Mouse (Mus musculus): ENCODE data around the gene Fcna.

Gene Fcna

GRCm38 (mm10) chr2:25627811-25628210 is at the start of gene Fcna:
Gene Fcna, minus strand, starts transcription at chr2:25628030.
- no peak for DNase-seq

- no peak for DNase-seq
Observed at GRCm38 (mm10) chr2:25676486-25676885, 48.7 kb upstream of the Fcna start, which contains the start of gene Lcn6. Gene Lcn6, plus strand, starts transcription at chr2:25676786.

- DNase-seq, result no peak
Observed at GRCm38 (mm10) chr2:25666516-25666915, 38.7 kb upstream of the Fcna start.

- no peak for DNase-seq
Observed at GRCm38 (mm10) chr2:25664125-25664524, 36.3 kb upstream of the Fcna start.

GRCm38 (mm10) chr2:25663511-25663910 is 35.7 kb upstream of the Fcna start:
- peak; percentile 41 to 82 for DNase-seq

GRCm38 (mm10) chr2:25661245-25661970 is 33.6 kb upstream of the Fcna start:
- no peak for DNase-seq

GRCm38 (mm10) chr2:25660279-25660678 is 32.4 kb upstream of the Fcna start:
- DNase-seq, result no peak

GRCm38 (mm10) chr2:25657652-25658051 is 29.8 kb upstream of the Fcna start, which contains the start of gene Lcn5:
Gene Lcn5, plus strand, starts transcription at chr2:25657952.
- no peak for DNase-seq

- peak in 1 of 2 experiments; percentile 33 for DNase-seq
Observed at GRCm38 (mm10) chr2:25657246-25657645, 29.4 kb upstream of the Fcna start.

- DNase-seq, result no peak
Observed at GRCm38 (mm10) chr2:25656691-25657090, 28.9 kb upstream of the Fcna start.

GRCm38 (mm10) chr2:25654502-25654901 is 26.7 kb upstream of the Fcna start:
- no peak for DNase-seq

GRCm38 (mm10) chr2:25652902-25653301 is 25.1 kb upstream of the Fcna start, which contains the start of gene Lcn8:
Gene Lcn8, plus strand, starts transcription at chr2:25653120.
- no peak for DNase-seq

- DNase-seq, result peak in 1 of 2 experiments; percentile 71
Observed at GRCm38 (mm10) chr2:25639890-25640289, 12.1 kb upstream of the Fcna start.

- DNase-seq, result no peak
Observed at GRCm38 (mm10) chr2:25634046-25634445, 6.2 kb upstream of the Fcna start.

- no peak for DNase-seq
Observed at GRCm38 (mm10) chr2:25633616-25634015, 5.8 kb upstream of the Fcna start.

GRCm38 (mm10) chr2:25628738-25629137 is 908 bp upstream of the Fcna start:
- DNase-seq, result peak; percentile 39 to 53

- no peak for DNase-seq
Observed at GRCm38 (mm10) chr2:25625986-25626385, 1.8 kb downstream of the Fcna start.

- peak; percentile 95 to 97 for DNase-seq
Observed at GRCm38 (mm10) chr2:25621229-25622200, 6.3 kb downstream of the Fcna start, which contains the start of gene Tmem141. Gene Tmem141, minus strand, starts transcription at chr2:25622005.

GRCm38 (mm10) chr2:25620852-25621228 is 7.0 kb downstream of the Fcna start:
- DNase-seq, result no peak

- no peak for DNase-seq
Observed at GRCm38 (mm10) chr2:25620386-25620785, 7.4 kb downstream of the Fcna start.

- no peak for DNase-seq
Observed at GRCm38 (mm10) chr2:25617578-25617977, 10.3 kb downstream of the Fcna start, which contains the start of gene Ccdc183. Gene Ccdc183, minus strand, starts transcription at chr2:25617678.

GRCm38 (mm10) chr2:25616398-25616797 is 11.4 kb downstream of the Fcna start:
- peak in 1 of 2 experiments; percentile 15 for DNase-seq

- DNase-seq, result no peak
Observed at GRCm38 (mm10) chr2:25608671-25609070, 19.2 kb downstream of the Fcna start.
